Mouse (Mus musculus) adipocyte (in vitro differentiated cells): ENCODE results near the gene 5730455P16Rik.
"Not testable (repeated sequence)": the region's sequence is repeated elsewhere in the genome, so short reads cannot be mapped to it uniquely, and the experiment has no call there.

ENCODE experiments used
- DNase-seq: peaks from one replicate; pipeline ENCODE4 v3.0.0-alpha.2; 2016; ENCODE audit warnings: low spot score

5730455P16Rik gene

GRCm38 (mm10) chr11:80379184-80379583 is 1.4 kb upstream of the 5730455P16Rik start:
- not testable (repeated sequence) for DNase-seq

- peak; percentile 19 for DNase-seq
Measured at GRCm38 (mm10) chr11:80378452-80379068, 726 bp upstream of the 5730455P16Rik start.

GRCm38 (mm10) chr11:80376651-80377050 is 1.2 kb downstream of the 5730455P16Rik start:
- DNase-seq: no peak

- no peak for DNase-seq
Measured at GRCm38 (mm10) chr11:80368949-80369348, 8.9 kb downstream of the 5730455P16Rik start.

- no peak for DNase-seq
Measured at GRCm38 (mm10) chr11:80354832-80355231, 23.0 kb downstream of the 5730455P16Rik start.

GRCm38 (mm10) chr11:80351832-80352430 is 25.9 kb downstream of the 5730455P16Rik start:
- DNase-seq: peak; percentile 87

GRCm38 (mm10) chr11:80342482-80342881 is 35.4 kb downstream of the 5730455P16Rik start:
- DNase-seq: no peak

GRCm38 (mm10) chr11:80336351-80336730 is 41.5 kb downstream of the 5730455P16Rik start:
- no peak for DNase-seq

GRCm38 (mm10) chr11:80335609-80336350 is 42.1 kb downstream of the 5730455P16Rik start:
- no peak for DNase-seq

GRCm38 (mm10) chr11:80332709-80333400 is 45.0 kb downstream of the 5730455P16Rik start:
- DNase-seq: peak; percentile 15

- no peak for DNase-seq
Measured at GRCm38 (mm10) chr11:80324636-80325035, 53.2 kb downstream of the 5730455P16Rik start.

- no peak for DNase-seq
Measured at GRCm38 (mm10) chr11:80323255-80323654, 54.6 kb downstream of the 5730455P16Rik start.

- no peak for DNase-seq
Measured at GRCm38 (mm10) chr11:80315743-80316639, 61.8 kb downstream of the 5730455P16Rik start.

GRCm38 (mm10) chr11:80313944-80314343 is 63.9 kb downstream of the 5730455P16Rik start:
- DNase-seq: no peak

GRCm38 (mm10) chr11:80313462-80313861 is 64.4 kb downstream of the 5730455P16Rik start:
- no peak for DNase-seq

- peak; percentile 23 for DNase-seq
Measured at GRCm38 (mm10) chr11:80312565-80312964, 65.3 kb downstream of the 5730455P16Rik start.

- DNase-seq: no peak
Measured at GRCm38 (mm10) chr11:80312049-80312448, 65.8 kb downstream of the 5730455P16Rik start.

- DNase-seq: no peak
Measured at GRCm38 (mm10) chr11:80311271-80311670, 66.6 kb downstream of the 5730455P16Rik start.
